Mouse (Mus musculus) spleen, adult 2 months (tissue): ENCODE results near the gene Dhx40. TPM values are rescaled to one million over a fixed set of nuclear protein-coding genes. Genes with fewer than 3 reads are reported as not detected.
"Not testable (repeated sequence)": the region's sequence is repeated elsewhere in the genome, so short reads cannot be mapped to it uniquely, and the experiment has no call there.

ENCODE experiments used
- DNase-seq, 2 experiments: peaks; one replicate each; pipeline versions ENCODE4 v3.0.0 to v3.0.0-alpha.2; 2012 to 2021; ENCODE audit warnings: low spot score in 2 of 2, low read depth in 1 of 2
- H3K27ac ChIP-seq: fragments of 200-500 bp; 2 replicates; pipeline ENCODE4 v1.5.1; 2012; ENCODE audit warnings: low read length, inconsistent platforms; ENCODE audit not compliant: insufficient read depth
- H3K27me3 ChIP-seq: fragments of 200-500 bp; 2 replicates; pipeline ENCODE4 v1.6.1; 2012; ENCODE audit warnings: mild to moderate bottlenecking, moderate library complexity, low read length, inconsistent platforms; ENCODE audit not compliant: control insufficient read depth, insufficient read depth
- H3K36me3 ChIP-seq: fragments of 200-500 bp; 2 replicates; pipeline ENCODE4 v1.6.1; 2012; ENCODE audit warnings: mild to moderate bottlenecking, low read length, inconsistent platforms; ENCODE audit not compliant: control insufficient read depth, insufficient read depth
- H3K4me1 ChIP-seq: fragments of 200-500 bp; 2 replicates; pipeline ENCODE4 v1.6.1; 2011; ENCODE audit warnings: inconsistent platforms; ENCODE audit not compliant: control insufficient read depth, insufficient read depth, insufficient read length
- H3K4me3 ChIP-seq: fragments of 200-500 bp; 2 replicates; pipeline ENCODE4 v1.5.1; 2011; ENCODE audit warnings: mild to moderate bottlenecking, inconsistent platforms; ENCODE audit not compliant: insufficient read depth, insufficient read length; ENCODE audit errors: extremely low read depth
- CTCF ChIP-seq: fragments of 200-500 bp; IDR thresholded peaks from 2 replicates; pipeline ENCODE4 v1.5.1; 2011; ENCODE audit warnings: mild to moderate bottlenecking, inconsistent platforms; ENCODE audit not compliant: insufficient read depth, insufficient read length, insufficient replicate concordance; ENCODE audit errors: extremely low read depth
- POLR2A ChIP-seq: fragments of 200-500 bp; IDR thresholded peaks from 2 replicates; pipeline ENCODE4 v1.6.1; 2011; ENCODE audit warnings: low read depth, low read length, inconsistent platforms
- WGBS: fragments of 180-500 bp; shearing (Covaris S2); methylation state at CpG from one replicate; pipeline ENCODE4 v1.1.7; 2018; 5-methylcytosine and 5-hydroxymethylcytosine counted together
- polyA plus RNA-seq: library from polyadenylated mRNA; depleted of rRNA; stranded (reverse); fragments of >200 nt; gene quantifications from 2 replicates; pipeline ENCODE4 v1.2.3, GENCODE M21; 2012

Dhx40 gene
- polyA plus RNA-seq, 1 experiment, result 2.4 TPM

- Histone ChIP-seq H3K4me1 (no peaks in the 10 kb centered on the region), H3K27ac (no peak overlapping the region), H3K27me3 (no peaks in the 10 kb centered on the region), H3K4me3 (no peak overlapping the region), H3K36me3 (no peaks in the 10 kb centered on the region; the same call in 1 of the 2 replicates)
- 94% methylated on average over 2 of the region's 2 CpGs for WGBS
- no peak for DNase-seq
- TF ChIP-seq CTCF, result no peak
- no peak for TF ChIP-seq POLR2A
Measured at GRCm38 (mm10) chr11:86764501-86764900, 43.0 kb downstream of the Dhx40 start.

DNA sequence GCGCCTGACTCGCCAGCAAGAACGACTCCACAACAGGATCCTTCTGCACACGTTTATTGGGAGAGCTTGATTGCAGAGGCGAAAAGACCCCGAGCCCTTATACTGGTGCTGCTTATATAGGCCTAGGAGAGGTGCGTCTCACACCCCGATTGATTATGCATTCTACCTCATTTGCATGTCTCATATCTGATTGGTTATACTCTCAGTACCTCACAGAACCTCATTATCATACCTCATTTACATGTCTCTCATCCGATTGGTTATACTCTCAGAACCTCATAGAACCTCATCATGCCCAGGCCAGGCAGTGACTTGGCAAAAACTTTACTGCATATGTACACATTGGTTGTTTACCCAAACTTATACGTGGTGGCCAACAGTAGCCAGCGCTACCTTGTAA lies 44.4 kb downstream of the Dhx40 start:
- not testable (repeated sequence) for H3K36me3 ChIP-seq

DNA sequence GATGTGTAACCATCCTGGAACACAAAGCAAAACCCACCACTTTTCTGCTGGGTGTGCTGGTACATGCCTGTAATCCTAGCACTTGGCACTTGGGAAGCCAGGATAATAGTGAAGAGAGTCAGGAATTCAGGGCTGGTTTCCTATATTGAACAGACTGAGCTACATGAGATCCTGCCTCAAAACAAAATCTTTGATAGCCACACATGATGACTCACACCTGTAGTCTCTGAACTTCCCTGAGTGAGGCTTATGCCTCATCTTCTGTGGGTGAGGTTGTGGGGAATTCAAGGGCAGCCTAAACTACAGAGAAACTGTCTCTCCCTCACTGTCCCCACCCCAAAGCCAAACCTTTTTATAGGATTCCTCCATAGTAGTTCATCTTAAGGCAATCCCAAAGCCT lies 47.2 kb downstream of the Dhx40 start:
- no peak for TF ChIP-seq POLR2A
- no peak for TF ChIP-seq CTCF
- no peak overlapping the region for H3K27ac ChIP-seq
- no peaks in the 10 kb centered on the region for H3K27me3 ChIP-seq
- no peak for DNase-seq
- no peaks in the 10 kb centered on the region for H3K4me1 ChIP-seq
- no peak overlapping the region for H3K4me3 ChIP-seq
- H3K36me3 ChIP-seq, result no peaks in the 10 kb centered on the region

More for the DNA sequence above, 44.4 kb downstream of the Dhx40 start:
- not testable (repeated sequence) for H3K4me1 ChIP-seq, H3K27me3 ChIP-seq, DNase-seq, H3K27ac ChIP-seq, H3K4me3 ChIP-seq
- WGBS, result 92% methylated on average over 11 of the region's 11 CpGs

- no peaks in the 10 kb centered on the region; the same call in 1 of the 2 replicates for H3K4me1 ChIP-seq
- no peaks in the 10 kb centered on the region for H3K27me3 ChIP-seq
- H3K4me3 ChIP-seq, result no peak overlapping the region
- no peak for DNase-seq
- H3K27ac ChIP-seq, result no peak overlapping the region
- no peaks in the 10 kb centered on the region for H3K36me3 ChIP-seq
- TF ChIP-seq POLR2A (no peak), CTCF (no peak)
- 87% methylated on average over 2 of the region's 2 CpGs for WGBS
Measured at GRCm38 (mm10) chr11:86759886-86760285, 47.7 kb downstream of the Dhx40 start.

DNA sequence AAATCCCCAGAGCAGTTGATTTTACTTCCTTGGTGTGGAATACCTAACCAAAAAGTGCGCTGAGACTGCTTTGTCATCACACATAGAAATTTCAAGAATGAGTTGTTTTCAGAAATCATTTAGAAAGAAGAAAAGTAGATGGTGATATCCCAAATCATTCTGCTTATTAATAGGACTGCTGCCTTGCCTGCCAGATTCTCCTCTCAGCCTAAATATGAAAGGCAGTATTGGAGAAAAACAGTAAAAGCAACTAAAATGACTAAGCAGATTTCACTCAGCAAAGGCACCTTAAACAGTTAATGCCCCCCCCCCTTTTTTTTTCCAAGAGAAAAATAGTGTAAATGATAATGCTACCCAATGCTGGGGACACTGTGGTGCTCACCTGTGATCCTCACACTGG lies 48.3 kb downstream of the Dhx40 start:
- WGBS, result 75% methylated on average over 1 of the region's 1 CpGs
- no peak for DNase-seq
- Histone ChIP-seq H3K4me3 (no peak overlapping the region), H3K36me3 (no peaks in the 10 kb centered on the region), H3K4me1 (no peaks in the 10 kb centered on the region; the same call in 1 of the 2 replicates), H3K27me3 (no peaks in the 10 kb centered on the region), H3K27ac (no peak overlapping the region)
- TF ChIP-seq CTCF, result no peak

DNA sequence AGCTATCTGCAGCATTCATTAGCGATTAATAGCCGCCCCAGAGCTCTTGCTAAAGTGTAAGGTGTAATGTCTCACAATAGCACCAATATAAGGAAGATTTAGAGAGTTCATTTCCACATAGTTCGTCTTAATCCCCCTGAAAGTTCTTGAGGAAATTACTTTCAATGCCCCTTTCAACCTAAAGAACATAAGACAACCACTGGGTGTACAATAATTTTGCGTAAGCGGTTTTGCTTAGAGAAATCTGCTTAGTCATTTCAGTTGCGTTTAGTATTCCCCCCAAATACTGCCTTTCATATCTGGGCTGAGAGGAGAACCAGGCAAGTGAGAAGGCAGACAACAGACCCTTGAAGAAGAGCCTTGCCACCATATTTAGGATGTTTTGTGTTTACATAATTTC lies 49.0 kb downstream of the Dhx40 start:
- Histone ChIP-seq H3K27me3 (no peaks in the 10 kb centered on the region), H3K27ac (peak overlapping the region; percentile 97), H3K4me3 (peak overlapping the region; percentile 93; the same call in 1 of the 2 replicates), H3K36me3 (no peaks in the 10 kb centered on the region), H3K4me1 (no peaks in the 10 kb centered on the region; the same call in none of the 2 replicates)
- TF ChIP-seq POLR2A, result no peak
- no peak for TF ChIP-seq CTCF
- no peak for DNase-seq
- 14% methylated on average over 6 of the region's 6 CpGs for WGBS

DNA sequence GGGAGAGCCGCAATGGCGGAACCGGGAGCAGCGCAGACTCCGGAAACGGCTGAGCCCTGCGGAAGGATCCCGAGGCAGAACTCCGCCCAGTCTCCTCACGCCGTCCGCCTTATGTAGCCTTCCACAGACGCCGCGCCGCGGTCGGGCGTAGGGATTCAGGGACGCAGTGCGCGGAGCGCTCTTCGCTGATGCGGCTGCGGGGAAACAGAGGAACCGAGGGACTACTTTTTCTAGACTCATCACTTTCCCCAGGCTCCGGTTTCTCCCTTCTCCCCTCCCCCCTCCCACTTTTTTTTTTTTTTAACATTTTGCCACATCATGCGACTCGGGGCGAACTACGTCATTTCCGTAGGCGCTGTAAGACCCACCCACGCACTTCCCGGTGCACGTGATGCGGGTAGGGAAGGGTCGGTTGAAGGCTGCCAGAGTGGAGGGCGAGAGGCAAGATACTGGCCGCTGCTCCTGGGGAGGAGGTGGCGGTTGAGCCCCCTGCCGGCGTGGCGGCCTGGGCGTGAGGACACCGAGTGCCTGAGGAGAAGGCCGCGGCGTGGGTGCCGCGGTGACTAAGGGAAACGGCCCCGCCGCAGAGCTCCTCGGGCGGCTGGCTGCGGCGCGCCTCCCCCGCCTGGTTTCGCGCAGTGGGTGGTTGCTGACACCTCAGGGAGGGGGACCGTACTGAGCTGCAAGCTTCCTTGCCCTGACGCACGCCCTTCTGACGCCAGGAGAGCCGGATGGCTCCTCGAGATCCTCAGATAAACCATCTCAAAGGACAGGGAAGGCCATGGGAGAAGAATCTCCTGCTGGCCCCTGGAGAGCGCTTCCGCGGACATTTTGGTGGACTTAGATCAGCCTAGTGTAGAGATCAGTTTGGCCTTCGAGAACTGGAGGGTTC lies 49.8 kb downstream of the Dhx40 start, which contains the start of gene Cltc:
Gene Cltc (minus strand): TSS at position 86 of the 892 bp plus-strand sequence.
- Histone ChIP-seq H3K27me3 (no peaks in the 10 kb centered on the region), H3K27ac (peak within 1 kb of the TSS; percentile 97), H3K36me3 (no peaks in the 10 kb centered on the region), H3K4me3 (peak within 1 kb of the TSS; percentile 93), H3K4me1 (no peaks in the 10 kb centered on the region; the same call in none of the 2 replicates)
- TF ChIP-seq CTCF (peak; percentile 40; the same call in 1 of the 2 replicates), POLR2A (peak; percentile 85)
- under 1% methylated on average over 72 of the region's 73 CpGs for WGBS
- peak; percentile 94 to 99 for DNase-seq
